In the genomic region with DNA sequence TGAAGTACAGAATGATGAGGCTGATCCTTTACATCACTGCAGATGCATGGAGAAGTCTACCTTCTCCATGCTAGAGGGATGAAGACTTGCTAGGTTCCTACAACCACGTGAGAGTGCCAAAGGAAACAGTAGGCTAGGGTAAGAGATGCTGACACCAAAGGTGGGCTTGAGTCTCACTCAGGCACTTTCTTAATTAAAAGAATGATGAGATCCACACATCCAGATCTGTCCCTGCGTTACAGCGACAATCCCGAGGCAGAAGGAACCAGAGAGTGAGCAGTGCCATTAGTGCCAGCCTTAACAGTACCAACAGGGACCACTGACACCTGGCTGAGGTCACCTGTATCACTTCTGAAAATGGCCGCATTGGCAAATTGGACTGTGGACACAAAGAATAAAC, we compare ENCODE assay signal across 34 mouse cellular contexts.
"Had no signal": no experiment of that assay in that cellular context is flagged by ENCODE, and none has a peak within 500 bp of the region (broad histone marks: within the 10 kb centered on the region; RNA-seq: fewer than 3 reads in every experiment).

No protein-coding gene starts in this region.

- ATAC-seq: hindbrain, embryonic 16.5 days; hindbrain, postnatal 0 days; inflammation-experienced regulatory T-cells, adult 6 months; intestine, embryonic 15.5 days; intestine, embryonic 16.5 days; intestine, postnatal 0 days had no signal

- H3K27ac ChIP-seq: heart, embryonic 13.5 days; heart, embryonic 15.5 days; hindbrain, embryonic 10.5 days; hindbrain, embryonic 12.5 days; hindbrain, embryonic 13.5 days; hindbrain, embryonic 14.5 days; hindbrain, embryonic 15.5 days; hindbrain, postnatal 0 days; intestine, embryonic 15.5 days; kidney, embryonic 15.5 days; kidney, postnatal 0 days; layer of hippocampus, adult 2 months; left cerebral cortex, adult 2 months had no signal

- H3K4me1 ChIP-seq: hindbrain, embryonic 12.5 days; intestine, embryonic 15.5 days had no signal

- H3K9me3 ChIP-seq: heart, embryonic 12.5 days; heart, embryonic 13.5 days; heart, embryonic 15.5 days; hindbrain, embryonic 10.5 days; hindbrain, embryonic 12.5 days; hindbrain, embryonic 13.5 days; hindbrain, embryonic 15.5 days; intestine, embryonic 15.5 days; kidney, embryonic 15.5 days had no signal

- H3K9ac ChIP-seq: heart, embryonic 12.5 days; heart, embryonic 13.5 days; heart, embryonic 15.5 days; hindbrain, embryonic 12.5 days; hindbrain, embryonic 13.5 days; hindbrain, embryonic 14.5 days; hindbrain, embryonic 15.5 days; intestine, embryonic 15.5 days; kidney, embryonic 15.5 days had no signal

- H3K4me3 ChIP-seq: heart, embryonic 12.5 days; heart, embryonic 13.5 days; heart, embryonic 15.5 days; hindbrain, embryonic 10.5 days; hindbrain, embryonic 12.5 days; hindbrain, embryonic 13.5 days; hindbrain, embryonic 15.5 days; intestine, embryonic 15.5 days; kidney, embryonic 15.5 days; layer of hippocampus, adult 2 months; left cerebral cortex, adult 2 months had no signal

- H3K27me3 ChIP-seq: heart, embryonic 12.5 days; heart, embryonic 13.5 days; heart, embryonic 15.5 days; hindbrain, embryonic 12.5 days; hindbrain, embryonic 13.5 days; hindbrain, embryonic 15.5 days; intestine, embryonic 15.5 days; kidney, embryonic 15.5 days had no signal

- DNase-seq: heart, postnatal 10 days; heart, postnatal 14 days; heart, postnatal 36 days; heart, postnatal 4 days; kidney, adult 11 months; kidney, adult 18-20 months; kidney, adult 2 months; kidney, adult 8-10 months; kidney, adult 9 months; kidney, postnatal 10 days; kidney, postnatal 14 days; kidney, postnatal 25 days; kidney, postnatal 36 days; kidney, postnatal 4 days; layer of hippocampus, adult 9-11 months; layer of hippocampus, postnatal 36 days had no signal

- H3K4me2 ChIP-seq: heart, embryonic 12.5 days; heart, embryonic 13.5 days; heart, embryonic 15.5 days; hindbrain, embryonic 12.5 days; hindbrain, embryonic 13.5 days; hindbrain, embryonic 14.5 days; hindbrain, embryonic 15.5 days; intestine, embryonic 15.5 days; kidney, embryonic 15.5 days had no signal

- H3K36me3 ChIP-seq: heart, embryonic 12.5 days; heart, embryonic 13.5 days; heart, embryonic 15.5 days; hindbrain, embryonic 10.5 days; hindbrain, embryonic 12.5 days; hindbrain, embryonic 13.5 days; hindbrain, embryonic 15.5 days; intestine, embryonic 15.5 days; kidney, embryonic 15.5 days had no signal
